Mouse (Mus musculus): ENCODE measurements around the gene Isg20l2. TPM values are rescaled to one million over a fixed set of nuclear protein-coding genes. Genes with fewer than 3 reads are reported as not detected.
A peak's percentile ranks its signal among the peaks of the same experiment; 100 is the strongest.
"Not testable (repeated sequence)": the region's sequence is repeated elsewhere in the genome, so short reads cannot be mapped to it uniquely, and the experiment has no call there.

Gene Isg20l2
- total RNA-seq (2021) = 10 to 100 TPM; 13.9 to 15.1 TPM
- long read RNA-seq, transcript Isg20l2-201 (4 exons, 2,893 nt) = major isoform, 11 of 12 reads
- long read RNA-seq, partial matches to known transcripts = 0 of 12 reads
- long read RNA-seq, other reads (novel, unspliced or antisense) = 1 of 12 reads

- DNase-seq (ENCODE audit: low spot score in 2 of 2) = peak; percentile 98
These were observed at the start of gene Isg20l2, which contains the start of gene Rrnad1 for GRCm38 (mm10) chr3:87930078-87930795. Isg20l2 (plus strand) TSS chr3:87930314. Rrnad1 (minus strand) TSS chr3:87930717.

DNA sequence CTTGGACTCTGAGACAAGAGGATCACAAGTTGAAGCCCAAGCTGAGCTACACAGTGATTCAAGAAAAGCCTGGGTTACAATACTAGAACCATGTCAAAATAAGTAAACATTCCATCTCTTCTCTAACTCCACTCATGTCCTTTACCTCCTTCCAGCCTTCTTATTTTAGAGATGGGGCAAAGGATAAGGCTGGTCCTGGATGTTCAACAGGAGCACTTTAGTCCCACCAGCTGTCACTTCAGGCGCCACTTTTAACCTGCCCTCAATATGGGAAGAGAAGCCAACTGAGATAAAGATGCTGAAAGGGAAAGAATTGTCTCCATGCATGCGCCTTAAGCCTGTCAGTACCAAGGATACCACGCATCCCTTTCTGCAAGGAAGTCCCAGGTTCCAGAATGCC, 45.8 kb upstream of the Isg20l2 start:
- DNase-seq (ENCODE audit: low spot score in 2 of 2) = no peak

DNA sequence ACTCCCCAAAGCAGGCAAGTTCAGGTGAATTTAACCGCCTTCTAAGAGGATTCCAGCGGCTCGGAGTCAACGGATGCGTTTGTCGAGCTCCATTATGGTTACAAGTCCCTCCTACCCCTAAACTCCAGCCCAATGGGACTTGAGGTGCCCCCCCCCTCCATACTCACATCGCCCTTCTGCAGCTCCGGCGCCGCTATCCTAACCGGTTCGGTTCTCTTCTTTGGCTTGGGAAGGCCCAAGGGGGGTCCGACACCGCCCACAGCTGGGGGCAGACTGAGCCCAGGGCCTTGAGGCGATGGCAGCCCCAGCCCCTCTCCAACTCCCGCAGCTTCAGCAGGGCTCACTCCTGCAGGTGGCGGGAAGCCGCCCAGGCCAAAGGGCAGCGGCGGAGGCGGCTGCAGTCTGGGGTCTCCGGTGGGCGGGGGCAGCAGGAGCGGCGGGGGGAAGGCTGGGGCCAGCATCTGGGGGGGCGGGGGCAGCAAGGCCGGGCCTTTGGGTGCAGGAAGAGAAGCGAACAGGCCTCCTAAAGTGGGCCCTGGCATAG, 45.3 kb upstream of the Isg20l2 start:
- DNase-seq (ENCODE audit: low spot score in 2 of 2) = peak; percentile 20 to 34

GRCm38 (mm10) chr3:87885281-87886003, 44.7 kb upstream of the Isg20l2 start, which contains the start of gene Prcc:
Prcc (minus strand) TSS chr3:87885608.
- peak; percentile 94 to 98 for DNase-seq (ENCODE audit: low spot score in 2 of 2)

DNA sequence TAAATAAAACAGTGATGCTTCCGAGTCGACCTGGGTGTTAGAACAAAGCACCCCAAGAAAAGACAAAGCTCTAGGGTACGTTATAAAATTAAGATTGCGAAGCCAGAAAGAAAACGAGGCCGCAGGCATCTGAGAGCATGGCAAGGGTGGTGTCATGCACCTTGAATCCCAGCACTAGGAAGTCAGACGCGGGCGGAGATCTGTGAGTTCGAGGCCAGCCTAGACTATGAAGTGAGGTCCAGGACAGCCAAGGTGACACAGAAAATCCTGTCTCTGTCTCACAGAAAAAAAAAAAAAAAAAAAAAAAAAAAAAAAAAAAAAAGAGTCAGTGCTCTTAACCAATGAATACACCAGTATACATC, 44.1 kb upstream of the Isg20l2 start:
- no peak for DNase-seq (ENCODE audit: low spot score in 2 of 2)

- DNase-seq (ENCODE audit: low spot score in 2 of 2) = no peak
These were observed 43.7 kb upstream of the Isg20l2 start for GRCm38 (mm10) chr3:87886416-87886815.

GRCm38 (mm10) chr3:87887400-87887799, 42.7 kb upstream of the Isg20l2 start:
- DNase-seq (ENCODE audit: low spot score in 2 of 2) = not testable (repeated sequence)

- no peak for DNase-seq (ENCODE audit: low spot score in 2 of 2)
These were observed 38.6 kb upstream of the Isg20l2 start for GRCm38 (mm10) chr3:87891481-87891880.

GRCm38 (mm10) chr3:87893367-87893905, 36.7 kb upstream of the Isg20l2 start:
- DNase-seq (ENCODE audit: low spot score in 2 of 2) = no peak

GRCm38 (mm10) chr3:87899266-87899665, 30.8 kb upstream of the Isg20l2 start:
- no peak for DNase-seq (ENCODE audit: low spot score in 2 of 2)

GRCm38 (mm10) chr3:87899776-87900175, 30.3 kb upstream of the Isg20l2 start:
- no peak for DNase-seq (ENCODE audit: low spot score in 2 of 2)

DNA sequence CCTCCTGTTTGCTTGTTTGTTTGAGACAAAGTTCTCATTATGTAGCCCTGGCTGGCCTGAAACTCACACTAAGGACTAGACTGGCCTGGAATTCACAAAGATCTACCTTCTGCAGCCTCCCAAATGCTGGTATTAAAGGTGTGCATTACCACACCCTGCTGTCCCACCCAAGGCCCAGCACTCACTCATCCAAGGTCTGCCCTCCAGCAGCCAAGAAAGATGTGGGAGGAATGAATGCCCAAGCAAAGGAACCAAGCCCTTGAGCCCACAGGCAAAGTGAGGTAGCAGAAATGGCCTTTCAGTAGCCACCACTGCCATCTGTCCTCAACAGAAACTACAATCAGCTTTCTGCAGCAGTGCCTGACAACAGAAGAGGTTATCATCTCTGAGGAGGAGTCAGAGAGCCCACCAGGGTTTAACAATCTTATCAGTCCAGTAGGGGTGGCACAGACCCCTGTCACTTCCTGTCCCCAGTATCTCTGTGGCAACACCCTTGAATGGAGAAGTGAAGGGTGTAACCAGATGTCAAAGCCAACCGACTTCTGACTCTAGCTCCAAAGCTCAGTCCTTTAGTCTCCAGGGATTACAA, 29.0 kb upstream of the Isg20l2 start:
- no peak for DNase-seq (ENCODE audit: low spot score in 2 of 2)

- DNase-seq (ENCODE audit: low spot score in 2 of 2) = not testable (repeated sequence)
These were observed 28.2 kb upstream of the Isg20l2 start for GRCm38 (mm10) chr3:87901959-87902358.

GRCm38 (mm10) chr3:87903821-87904220, 26.3 kb upstream of the Isg20l2 start:
- DNase-seq (ENCODE audit: low spot score in 2 of 2) = no peak

- peak; percentile 92 to 95 for DNase-seq (ENCODE audit: low spot score in 2 of 2)
These were observed 24.1 kb upstream of the Isg20l2 start, which contains the start of gene Hdgf for GRCm38 (mm10) chr3:87905880-87906485. Hdgf (plus strand) TSS chr3:87906321.

DNA sequence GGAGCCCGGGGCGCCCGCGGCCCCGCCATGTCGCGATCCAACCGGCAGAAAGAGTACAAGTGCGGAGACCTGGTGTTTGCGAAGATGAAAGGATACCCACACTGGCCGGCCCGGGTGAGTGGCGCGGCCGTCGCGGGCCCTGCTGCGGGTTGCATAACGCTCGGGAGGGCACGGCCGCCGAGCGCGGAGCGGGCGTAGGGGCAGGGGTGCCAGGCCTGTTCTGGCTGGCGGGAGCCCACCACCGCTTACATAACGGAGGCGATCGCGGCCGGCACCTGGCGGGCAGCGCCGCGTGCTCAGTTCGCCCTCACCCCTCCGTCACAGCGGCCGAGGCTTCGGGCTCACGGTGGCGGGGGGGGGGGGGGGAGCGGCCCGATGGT, 23.5 kb upstream of the Isg20l2 start:
- DNase-seq (ENCODE audit: low spot score in 2 of 2) = peak in 1 of 2 experiments; percentile 57

- DNase-seq (ENCODE audit: low spot score in 2 of 2) = peak in 1 of 2 experiments; percentile 48
These were observed 22.9 kb upstream of the Isg20l2 start for GRCm38 (mm10) chr3:87906981-87907857.

DNA sequence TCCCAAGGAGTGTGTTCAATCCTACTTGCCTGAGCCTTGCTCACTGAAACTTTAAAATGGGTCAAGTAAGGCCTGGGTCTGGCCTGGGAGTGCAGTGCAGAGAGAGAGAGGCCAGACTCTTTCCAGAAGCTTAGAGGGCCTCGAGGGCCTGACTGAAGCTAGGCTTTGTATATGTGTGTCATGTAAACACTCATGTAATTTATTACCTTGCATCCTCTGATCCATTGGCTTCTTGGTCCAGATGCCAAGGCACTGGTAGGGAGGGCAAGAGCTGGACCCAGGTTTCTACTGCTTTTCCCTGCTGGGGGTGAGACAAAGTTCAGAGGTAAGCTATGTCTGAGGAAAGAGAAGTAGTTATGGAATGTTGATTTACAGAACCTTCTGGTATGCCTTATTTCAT, 22.2 kb upstream of the Isg20l2 start:
- DNase-seq (ENCODE audit: low spot score in 2 of 2) = no peak

DNA sequence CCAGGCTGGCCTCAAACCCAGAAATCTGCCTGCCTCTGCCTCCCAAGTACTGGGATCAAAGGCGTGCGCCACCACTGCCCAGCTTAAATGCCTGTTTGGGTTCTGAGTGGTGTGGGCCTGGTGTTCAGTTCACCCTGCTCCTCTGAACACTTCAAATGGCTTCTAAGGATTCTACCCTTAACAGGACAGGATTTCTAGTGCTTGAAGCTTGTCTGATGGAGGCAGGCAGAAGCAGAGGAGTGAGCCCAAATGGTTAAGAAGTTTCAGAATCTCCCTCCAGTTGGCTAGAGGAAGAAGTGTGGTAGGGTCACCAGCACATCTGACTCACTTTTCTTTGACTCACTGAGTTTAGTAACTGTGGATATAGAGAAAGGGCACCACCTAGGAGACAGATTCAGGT, 20.7 kb upstream of the Isg20l2 start:
- DNase-seq (ENCODE audit: low spot score in 2 of 2) = no peak

- no peak for DNase-seq (ENCODE audit: low spot score in 2 of 2)
These were observed 20.2 kb upstream of the Isg20l2 start for GRCm38 (mm10) chr3:87909874-87910273.

Data from layer of hippocampus, adult 18-20 months (tissue).